Mouse (Mus musculus): ENCODE measurements around the gene Plin2.
"Not testable (repeated sequence)": the region's sequence is repeated elsewhere in the genome, so short reads cannot be mapped to it uniquely, and the experiment has no call there.

DNA sequence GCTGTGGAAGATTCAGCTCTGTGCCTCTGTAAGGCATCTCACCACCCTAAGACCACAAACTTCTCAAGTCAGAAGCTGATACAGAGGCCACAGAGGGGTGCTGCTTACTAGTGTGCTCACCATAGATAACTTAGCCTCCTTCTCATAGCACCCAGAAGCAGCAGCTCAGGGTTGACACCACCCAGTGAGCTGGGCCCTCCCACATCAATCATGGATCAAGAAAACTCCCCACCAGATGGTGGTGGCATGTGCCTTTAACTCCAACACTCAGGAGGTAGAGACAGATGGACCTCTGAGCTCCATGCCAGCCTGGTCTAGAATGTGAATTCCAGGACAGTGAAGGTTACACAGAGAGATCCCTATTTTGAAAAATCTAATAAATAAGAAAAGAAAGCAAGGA lies 4.9 kb upstream of the Plin2 start:
- TF ChIP-seq POLR2A (IDR thresholded peaks at IDR 0.05; ENCODE audit: borderline replicate concordance, extremely low read depth, low read depth, low read length); CTCF (IDR thresholded peaks at IDR 0.05; ENCODE audit: insufficient read depth, low read length): not testable (repeated sequence)
